Mouse (Mus musculus) leukemia stem cell, adult 10-12 weeks (primary cell): ENCODE results near the gene Nipsnap3b. TPM values are rescaled to one million over a fixed set of nuclear protein-coding genes. Genes with fewer than 3 reads are reported as not detected.

Source experiments
- polyA plus RNA-seq: library from polyadenylated mRNA; stranded (reverse); fragments of >175 nt; gene quantifications from 2 replicates; pipeline ENCODE4 v1.2.3, GENCODE M21; 2012; ENCODE audit warnings: low replicate concordance

Gene Nipsnap3b
- 26.6 and 41.2 TPM in 2 replicates for polyA plus RNA-seq

GRCm38 (mm10) chr4:53011732-53012361 lies at the start of gene Nipsnap3b:
Nipsnap3b (plus strand) TSS chr4:53011880.

GRCm38 (mm10) chr4:52964247-52964646 lies 47.4 kb upstream of the Nipsnap3b start, which contains the start of gene Olfr270:
Olfr270 (plus strand) TSS chr4:52964547.

GRCm38 (mm10) chr4:52989248-52989647 lies 22.4 kb upstream of the Nipsnap3b start, which contains the start of gene Nipsnap3a:
Nipsnap3a (plus strand) TSS chr4:52989272.

Other genes with a start within 250 kb of the Nipsnap3b start
- gene Olfr275, start 197.3 kb upstream of the Nipsnap3b start, polyA plus RNA-seq = not detected in 2 replicates
- not detected in 2 replicates for gene Olfr273, start 152.6 kb upstream of the Nipsnap3b start, polyA plus RNA-seq
- not detected in 2 replicates for gene Olfr272, start 92.7 kb upstream of the Nipsnap3b start, polyA plus RNA-seq
- gene Olfr270, start 47.3 kb upstream of the Nipsnap3b start, polyA plus RNA-seq = not detected in 2 replicates
- not detected in 2 replicates for gene Nipsnap3a, start 22.6 kb upstream of the Nipsnap3b start, polyA plus RNA-seq
- gene Abca1, start 148.0 kb downstream of the Nipsnap3b start, polyA plus RNA-seq = 0.71 and 1.3 TPM in 2 replicates